Mouse (Mus musculus): ENCODE data around the gene Rpl38. TPM values are rescaled to one million over a fixed set of nuclear protein-coding genes. Genes with fewer than 3 reads are reported as not detected.
A peak's percentile ranks its signal among the peaks of the same experiment; 100 is the strongest.

Rpl38 gene
- polyA plus RNA-seq, 1 experiment from 2014 or later = 1,077 TPM

DNA sequence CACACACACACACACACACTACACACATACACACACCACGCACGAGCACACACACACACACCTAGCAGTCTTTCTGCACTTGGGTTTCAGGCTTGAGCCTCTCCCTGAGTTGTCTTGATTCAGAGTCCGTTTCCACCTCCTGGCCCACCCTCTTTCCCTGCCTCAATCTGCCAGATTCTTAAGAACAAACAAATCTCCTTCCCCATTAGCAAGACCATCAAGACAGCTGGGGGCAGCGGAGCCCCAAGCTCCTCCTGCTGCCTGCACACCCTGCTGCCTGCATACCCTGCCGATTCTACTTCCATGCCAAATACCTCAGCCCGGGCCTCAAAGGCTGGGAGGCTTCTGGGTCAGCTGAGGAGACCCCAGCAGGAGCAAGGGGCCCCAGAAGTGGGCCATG, 27.7 kb upstream of the Rpl38 start:
- H3K9ac ChIP-seq = no peak overlapping the region
- no peak overlapping the region for H3K27ac ChIP-seq
- H3K9me3 ChIP-seq (replicated peaks) = no peaks in the 10 kb centered on the region
- peaks cover 37% of the 10 kb centered on the region for H3K4me1 ChIP-seq
- no peak overlapping the region for H3K4me3 ChIP-seq
- WGBS = 40% methylated on average over 6 of the region's 6 CpGs
- no peak for ATAC-seq
- H3K36me3 ChIP-seq (ENCODE audit: poor library complexity, severe bottlenecking) = no peaks in the 10 kb centered on the region
- no peak overlapping the region for H3K4me2 ChIP-seq
- H3K27me3 ChIP-seq = peaks cover 28% of the 10 kb centered on the region

DNA sequence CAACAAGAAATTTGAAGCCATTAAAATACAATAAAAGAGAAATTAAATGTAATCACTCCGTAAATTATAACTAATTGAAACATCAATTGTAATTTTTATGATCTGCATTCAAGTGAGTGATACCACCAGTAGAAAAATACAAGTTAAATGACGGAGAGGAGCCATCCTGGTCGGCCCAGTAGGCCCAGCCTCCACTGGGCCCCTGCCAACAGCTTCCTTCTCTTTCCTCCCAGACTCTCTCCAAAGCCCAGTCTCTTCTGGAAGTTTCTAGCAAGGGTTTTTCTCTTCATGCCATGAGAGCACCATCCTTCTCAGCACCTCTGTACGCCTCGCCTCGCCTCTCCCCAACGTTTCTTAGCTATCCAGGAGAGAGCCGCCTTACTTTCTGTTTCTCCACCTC, 27.2 kb upstream of the Rpl38 start:
- no peak overlapping the region for H3K4me3 ChIP-seq
- no peak overlapping the region for H3K9ac ChIP-seq
- H3K9me3 ChIP-seq (replicated peaks) = no peaks in the 10 kb centered on the region
- WGBS = 91% methylated on average over 8 of the region's 8 CpGs
- H3K27me3 ChIP-seq = peaks cover 28% of the 10 kb centered on the region
- no peak for ATAC-seq
- H3K36me3 ChIP-seq (ENCODE audit: poor library complexity, severe bottlenecking) = no peaks in the 10 kb centered on the region
- H3K4me1 ChIP-seq = peaks cover 33% of the 10 kb centered on the region
- H3K27ac ChIP-seq = no peak overlapping the region
- H3K4me2 ChIP-seq = no peak overlapping the region

DNA sequence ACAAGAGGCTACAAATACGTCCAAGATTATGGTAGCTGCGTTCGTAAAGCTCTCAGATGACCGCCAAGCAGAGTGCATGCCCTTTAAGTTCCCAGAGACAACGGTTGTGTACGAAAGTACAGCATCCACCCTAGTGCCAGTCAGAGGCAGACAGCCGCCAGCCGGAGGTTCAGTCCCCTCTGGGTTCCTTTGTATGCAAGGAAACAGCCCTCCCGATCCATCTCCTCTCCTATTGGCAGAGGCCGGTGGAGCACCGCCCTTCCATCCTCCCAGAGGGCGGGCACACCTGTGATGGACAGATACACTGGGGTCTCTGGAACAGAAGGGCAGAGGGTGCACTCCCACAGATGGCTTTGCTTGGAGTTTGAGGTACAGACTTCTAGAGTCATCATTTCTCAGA, 26.1 kb upstream of the Rpl38 start:
- Histone ChIP-seq H3K4me1 (peaks cover 25% of the 10 kb centered on the region), H3K36me3 (ENCODE audit: poor library complexity, severe bottlenecking) (no peaks in the 10 kb centered on the region), H3K4me2 (no peak overlapping the region), H3K9me3 (replicated peaks) (no peaks in the 10 kb centered on the region), H3K27me3 (peaks cover 26% of the 10 kb centered on the region), H3K27ac (no peak overlapping the region), H3K9ac (no peak overlapping the region), H3K4me3 (no peak overlapping the region; the same call in 1 of the 2 replicates)
- WGBS = 36% methylated on average over 12 of the region's 12 CpGs
- ATAC-seq = peak; percentile 64; the same call in 1 of the 2 replicates

DNA sequence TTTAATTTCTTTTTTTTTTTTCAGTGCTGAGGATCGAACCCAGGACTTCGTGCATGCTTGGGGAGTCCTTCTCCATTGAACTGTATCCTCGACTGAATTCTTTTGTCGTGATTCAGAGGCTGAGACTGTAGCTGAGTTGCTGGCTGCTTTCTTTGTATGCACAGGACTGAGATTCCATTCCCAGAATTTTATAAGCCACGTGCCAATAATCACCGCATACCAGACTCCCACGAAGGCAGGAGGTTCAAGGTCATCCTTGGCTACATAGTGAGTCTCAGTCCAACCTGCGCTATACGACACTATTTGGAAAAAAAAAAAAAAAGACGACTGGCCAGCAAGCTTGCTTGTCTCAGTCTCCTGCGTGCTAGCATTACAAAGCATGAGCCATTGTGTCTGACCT, 25.4 kb upstream of the Rpl38 start:
- WGBS = 78% methylated on average over 11 of the region's 11 CpGs

DNA sequence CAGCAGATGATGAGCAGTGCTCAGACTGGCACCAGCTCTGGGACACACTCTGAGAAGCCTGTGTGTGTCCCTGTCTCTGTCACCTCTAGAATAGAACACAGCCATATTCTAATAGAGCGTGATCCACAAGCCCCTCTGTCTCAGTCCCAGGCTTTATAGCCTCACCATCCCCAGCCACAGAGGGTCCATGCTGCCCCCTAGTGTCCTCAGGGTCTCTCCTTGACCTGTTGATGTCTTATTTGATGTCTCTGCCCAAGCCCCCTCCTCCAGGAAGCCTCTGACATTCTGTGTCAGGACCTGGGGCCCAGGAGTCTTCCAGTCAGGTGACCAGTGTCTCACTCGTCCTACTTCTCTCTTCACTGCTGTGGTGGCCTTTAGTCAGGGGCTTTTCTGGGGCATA, 24.2 kb upstream of the Rpl38 start:
- H3K9me3 ChIP-seq (replicated peaks) = no peaks in the 10 kb centered on the region
- H3K4me2 ChIP-seq = no peak overlapping the region
- peaks cover 21% of the 10 kb centered on the region for H3K4me1 ChIP-seq
- no peak for ATAC-seq
- no peak overlapping the region for H3K9ac ChIP-seq
- 46% methylated on average over 2 of the region's 2 CpGs for WGBS
- no peak overlapping the region for H3K4me3 ChIP-seq
- H3K27ac ChIP-seq = no peak overlapping the region
- peaks cover 9% of the 10 kb centered on the region for H3K27me3 ChIP-seq
- H3K36me3 ChIP-seq (ENCODE audit: poor library complexity, severe bottlenecking) = no peaks in the 10 kb centered on the region

More for the DNA sequence above, 25.4 kb upstream of the Rpl38 start:
- ATAC-seq = no peak
- peaks cover 18% of the 10 kb centered on the region for H3K27me3 ChIP-seq
- peaks cover 21% of the 10 kb centered on the region for H3K4me1 ChIP-seq
- no peaks in the 10 kb centered on the region for H3K36me3 ChIP-seq (ENCODE audit: poor library complexity, severe bottlenecking)
- no peak overlapping the region for H3K4me2 ChIP-seq
- H3K9ac ChIP-seq = no peak overlapping the region
- H3K4me3 ChIP-seq = no peak overlapping the region
- H3K27ac ChIP-seq = no peak overlapping the region
- H3K9me3 ChIP-seq (replicated peaks) = no peaks in the 10 kb centered on the region

DNA sequence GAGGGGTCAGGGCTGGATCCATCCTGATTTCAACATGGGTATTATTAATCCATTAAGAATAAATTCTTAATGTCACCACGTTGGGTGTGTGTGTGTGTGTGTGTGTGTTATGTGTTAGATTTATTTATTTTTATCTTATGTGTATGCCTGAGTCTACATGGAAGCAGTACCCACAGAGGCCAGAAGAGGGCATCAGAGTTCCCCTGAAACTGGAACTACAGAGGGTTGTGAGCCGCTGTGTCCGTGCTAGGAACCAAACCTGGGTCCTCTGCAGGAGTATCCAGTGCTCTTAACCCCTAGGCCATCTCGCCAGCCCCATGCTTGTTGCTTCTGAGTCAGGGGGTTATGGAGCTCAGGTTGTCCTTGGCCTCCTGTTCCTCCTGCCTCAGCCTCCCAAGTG, 18.8 kb upstream of the Rpl38 start:
- peaks cover 8% of the 10 kb centered on the region; the same call in 1 of the 2 replicates for H3K4me1 ChIP-seq
- H3K36me3 ChIP-seq (ENCODE audit: poor library complexity, severe bottlenecking) = no peaks in the 10 kb centered on the region
- no peaks in the 10 kb centered on the region for H3K9me3 ChIP-seq (replicated peaks)
- no peak overlapping the region for H3K4me2 ChIP-seq
- no peak overlapping the region for H3K27ac ChIP-seq
- no peak overlapping the region for H3K9ac ChIP-seq
- WGBS = 74% methylated on average over 4 of the region's 4 CpGs
- H3K4me3 ChIP-seq = no peak overlapping the region
- ATAC-seq = no peak
- peaks cover 10% of the 10 kb centered on the region for H3K27me3 ChIP-seq

DNA sequence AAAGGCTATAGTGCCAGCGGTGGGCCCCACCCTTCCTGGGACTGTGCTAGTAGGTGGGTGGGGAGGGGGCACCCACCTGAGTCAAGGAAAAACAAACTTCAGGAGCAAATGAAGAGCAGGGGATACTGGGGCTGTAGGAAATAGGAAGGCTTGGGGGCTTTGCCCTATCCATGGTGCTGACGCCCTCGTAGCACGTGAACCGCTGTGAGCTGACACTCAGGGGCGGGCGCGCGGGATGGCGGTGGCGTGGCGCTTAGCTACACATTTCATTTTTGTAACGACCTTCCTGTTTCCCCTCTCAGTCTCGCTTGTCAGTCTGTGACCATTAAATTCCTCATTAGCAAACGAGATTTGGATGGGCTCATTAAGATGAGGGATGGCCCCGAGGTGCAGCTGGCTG, 15.8 kb upstream of the Rpl38 start:
- no peak overlapping the region for H3K4me3 ChIP-seq
- no peak for ATAC-seq
- H3K27ac ChIP-seq = no peak overlapping the region

DNA sequence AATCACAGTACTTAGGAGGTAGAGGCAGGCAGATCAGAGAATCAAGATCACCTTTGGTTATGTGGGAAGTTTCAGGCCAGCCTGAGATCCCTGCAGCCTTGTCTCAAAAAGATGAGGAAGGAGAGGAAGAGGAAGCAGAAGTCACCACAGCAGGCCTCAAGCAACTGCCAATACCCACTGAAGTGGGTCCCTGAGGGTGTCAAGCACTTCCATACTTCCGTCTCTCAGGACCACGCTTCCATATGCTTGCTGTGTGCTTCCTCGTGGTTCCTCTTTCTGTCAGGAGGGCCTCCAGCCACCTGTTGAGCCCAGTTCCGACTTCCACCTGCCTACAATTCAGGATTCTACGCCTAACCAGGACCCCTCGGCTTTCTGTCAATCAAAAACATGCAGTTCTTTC, 14.7 kb upstream of the Rpl38 start:
- H3K9ac ChIP-seq = no peak overlapping the region
- H3K9me3 ChIP-seq (replicated peaks) = no peaks in the 10 kb centered on the region
- 81% methylated on average over 6 of the region's 6 CpGs for WGBS
- H3K27ac ChIP-seq = no peak overlapping the region
- no peak overlapping the region for H3K4me2 ChIP-seq
- peaks cover 16% of the 10 kb centered on the region for H3K27me3 ChIP-seq
- no peak for ATAC-seq
- no peaks in the 10 kb centered on the region for H3K36me3 ChIP-seq (ENCODE audit: poor library complexity, severe bottlenecking)
- no peak overlapping the region for H3K4me3 ChIP-seq
- peaks cover 15% of the 10 kb centered on the region for H3K4me1 ChIP-seq

More for the DNA sequence above, 15.8 kb upstream of the Rpl38 start:
- WGBS = 2% methylated on average over 16 of the region's 16 CpGs
- Histone ChIP-seq H3K27me3 (peaks cover 16% of the 10 kb centered on the region), H3K4me1 (peaks cover 14% of the 10 kb centered on the region), H3K4me2 (peak overlapping the region; percentile 0; the same call in 1 of the 2 replicates), H3K9me3 (replicated peaks) (no peaks in the 10 kb centered on the region), H3K9ac (no peak overlapping the region), H3K36me3 (ENCODE audit: poor library complexity, severe bottlenecking) (no peaks in the 10 kb centered on the region)

DNA sequence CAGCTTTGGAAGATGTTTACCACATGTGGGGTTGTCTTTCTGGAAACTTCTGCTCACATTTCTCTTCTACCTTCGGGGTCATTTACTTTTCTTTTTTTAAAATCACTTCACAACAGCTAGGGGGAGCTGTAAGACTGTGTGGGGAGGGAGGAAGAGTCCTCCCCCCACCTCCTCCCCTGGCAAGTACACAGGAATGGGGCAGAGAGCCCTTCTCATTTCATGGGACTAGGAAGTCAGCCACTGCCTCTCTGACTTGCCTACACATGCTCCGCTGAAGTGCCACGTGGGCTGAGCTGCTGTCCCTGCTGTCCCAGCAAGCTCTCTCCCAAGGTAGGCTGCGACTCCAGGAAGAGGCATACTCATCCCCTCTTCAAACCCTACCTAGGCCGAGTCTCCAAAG, 13.8 kb upstream of the Rpl38 start:
- no peaks in the 10 kb centered on the region for H3K36me3 ChIP-seq (ENCODE audit: poor library complexity, severe bottlenecking)
- no peak overlapping the region for H3K4me3 ChIP-seq
- peaks cover 16% of the 10 kb centered on the region for H3K27me3 ChIP-seq
- no peak overlapping the region for H3K27ac ChIP-seq
- no peaks in the 10 kb centered on the region for H3K9me3 ChIP-seq (replicated peaks)
- H3K9ac ChIP-seq = no peak overlapping the region
- WGBS = 61% methylated on average over 5 of the region's 5 CpGs
- no peak overlapping the region for H3K4me2 ChIP-seq
- no peak for ATAC-seq
- H3K4me1 ChIP-seq = peaks cover 15% of the 10 kb centered on the region

DNA sequence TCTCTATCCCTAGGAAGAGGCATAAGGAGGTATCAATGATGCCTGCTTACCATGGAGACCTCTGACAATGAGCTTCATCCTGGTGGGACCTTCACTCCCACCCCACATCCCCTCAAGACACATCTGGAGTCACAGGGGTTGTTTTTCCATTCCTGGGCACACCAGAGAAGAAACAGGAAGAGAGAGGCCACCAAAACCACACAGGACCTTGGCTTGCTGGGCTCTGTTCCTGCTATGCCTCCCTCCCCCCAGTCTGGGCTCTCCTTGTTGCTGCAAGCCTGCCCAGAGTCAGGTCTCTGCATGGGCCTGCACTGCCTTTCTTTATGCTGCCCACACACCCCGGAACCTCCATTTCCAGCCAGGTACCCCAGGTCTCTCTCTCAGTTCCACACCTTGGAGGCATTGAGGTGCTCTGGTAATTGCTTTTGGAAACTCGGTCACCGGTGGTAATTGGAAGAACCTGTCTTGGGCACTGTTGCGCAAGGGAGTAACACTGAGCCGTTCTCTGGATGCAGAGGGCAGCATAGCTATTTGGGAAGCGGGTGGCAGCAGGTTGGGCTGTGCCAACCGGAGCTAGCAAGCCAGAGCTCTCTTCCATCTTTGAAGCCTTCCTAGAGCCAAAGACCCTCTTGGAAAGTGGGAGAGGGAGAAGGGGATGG, 12.8 kb upstream of the Rpl38 start:
- Histone ChIP-seq H3K27ac (no peak overlapping the region), H3K4me3 (no peak overlapping the region), H3K9ac (no peak overlapping the region), H3K4me2 (no peak overlapping the region), H3K4me1 (peaks cover 15% of the 10 kb centered on the region), H3K9me3 (replicated peaks) (no peaks in the 10 kb centered on the region), H3K27me3 (peaks cover 16% of the 10 kb centered on the region), H3K36me3 (ENCODE audit: poor library complexity, severe bottlenecking) (no peaks in the 10 kb centered on the region)
- WGBS = 90% methylated on average over 7 of the region's 7 CpGs
- no peak for ATAC-seq

DNA sequence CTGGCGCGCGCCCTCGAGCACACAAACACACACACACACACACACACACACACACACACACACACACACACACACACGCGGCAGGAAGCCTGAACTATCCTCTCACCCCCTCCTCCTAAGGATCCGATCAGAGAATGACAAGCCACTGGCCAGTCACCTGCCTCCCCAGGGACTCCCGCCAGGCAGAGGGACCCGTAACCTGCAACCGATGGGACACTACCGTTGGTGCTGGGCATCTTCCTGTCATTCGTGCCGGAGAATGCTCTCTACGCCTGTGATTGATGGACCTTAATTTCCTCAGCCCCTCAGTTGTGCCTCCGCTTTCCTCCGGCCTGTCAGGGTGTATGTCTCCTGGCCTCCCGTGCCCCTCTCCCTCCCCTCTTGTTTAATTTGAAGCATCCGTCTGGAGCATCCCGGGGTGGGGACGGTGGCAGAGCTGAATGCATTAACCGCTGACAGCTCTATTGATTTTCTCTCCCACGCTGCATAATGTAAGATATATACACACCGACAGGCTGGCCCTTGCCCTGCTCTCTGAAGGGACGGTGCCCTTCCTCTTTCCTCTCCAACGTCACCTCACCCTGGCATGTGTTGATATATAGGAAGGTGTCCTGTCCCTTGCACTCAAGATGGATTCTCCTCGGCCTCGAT, 11.2 kb upstream of the Rpl38 start:
- peaks cover 14% of the 10 kb centered on the region for H3K27me3 ChIP-seq
- H3K9ac ChIP-seq = no peak overlapping the region
- ATAC-seq = no peak
- H3K27ac ChIP-seq = no peak overlapping the region
- H3K4me2 ChIP-seq = 0 out of 2 replicates have a peak overlapping the region, but pooled peaks have one; percentile 5
- no peaks in the 10 kb centered on the region for H3K36me3 ChIP-seq (ENCODE audit: poor library complexity, severe bottlenecking)
- H3K4me3 ChIP-seq = no peak overlapping the region
- 56% methylated on average over 24 of the region's 27 CpGs for WGBS
- H3K9me3 ChIP-seq (replicated peaks) = no peaks in the 10 kb centered on the region
- peaks cover 15% of the 10 kb centered on the region for H3K4me1 ChIP-seq

DNA sequence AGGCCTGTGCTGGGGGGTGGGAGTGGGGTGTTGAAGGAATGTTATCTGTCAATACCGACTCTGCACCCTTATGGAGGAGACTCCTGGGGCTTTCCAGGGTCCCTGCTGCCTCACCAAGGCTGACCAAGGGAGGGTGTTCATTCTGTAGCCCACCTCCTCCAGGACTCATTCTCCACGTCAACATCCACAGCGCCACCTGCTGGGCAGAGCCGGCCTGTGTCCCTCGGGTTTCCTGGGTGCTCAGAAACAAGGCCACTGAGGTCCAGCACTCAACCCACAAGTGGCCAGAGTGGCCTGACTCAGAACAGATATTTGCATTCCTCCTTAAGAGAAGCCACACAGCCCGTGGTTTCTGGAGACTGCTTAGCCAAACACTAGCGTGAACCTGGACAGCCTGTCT, 10.6 kb upstream of the Rpl38 start:
- H3K4me3 ChIP-seq = no peak overlapping the region
- H3K36me3 ChIP-seq (ENCODE audit: poor library complexity, severe bottlenecking) = no peaks in the 10 kb centered on the region
- peaks cover 10% of the 10 kb centered on the region for H3K4me1 ChIP-seq
- H3K4me2 ChIP-seq = no peak overlapping the region
- H3K9me3 ChIP-seq (replicated peaks) = no peaks in the 10 kb centered on the region
- H3K27me3 ChIP-seq = peaks cover 12% of the 10 kb centered on the region
- no peak overlapping the region for H3K27ac ChIP-seq
- H3K9ac ChIP-seq = no peak overlapping the region
- 23% methylated on average over 7 of the region's 7 CpGs for WGBS
- ATAC-seq = no peak; the same call in 1 of the 2 replicates
